Mouse (Mus musculus) right cerebral cortex, adult 2 months (tissue): ENCODE measurements around the gene Isx.

Experiments used
- DNase-seq, 2 experiments: peaks; one replicate each; pipeline ENCODE4 v3.0.0; 2021 to 2022; ENCODE audit warnings: low spot score in 2 of 2

The Isx gene

GRCm38 (mm10) chr8:74899796-74900195, 26.8 kb downstream of the Isx start:
- peak; percentile 51 to 65 for DNase-seq

- no peak for DNase-seq
Observed at GRCm38 (mm10) chr8:74901765-74902164, 28.8 kb downstream of the Isx start.

GRCm38 (mm10) chr8:74903054-74903842, 30.3 kb downstream of the Isx start:
- no peak for DNase-seq

- no peak for DNase-seq
Observed at GRCm38 (mm10) chr8:74906333-74906732, 33.4 kb downstream of the Isx start.

GRCm38 (mm10) chr8:74910708-74911107, 37.7 kb downstream of the Isx start:
- no peak for DNase-seq

- DNase-seq = peak; percentile 32 to 45
Observed at GRCm38 (mm10) chr8:74920691-74921421, 47.9 kb downstream of the Isx start.

GRCm38 (mm10) chr8:74921882-74922518, 49.0 kb downstream of the Isx start:
- peak; percentile 67 to 75 for DNase-seq

GRCm38 (mm10) chr8:74927940-74928339, 55.0 kb downstream of the Isx start:
- DNase-seq = no peak

GRCm38 (mm10) chr8:74930731-74931130, 57.8 kb downstream of the Isx start:
- peak; percentile 47 to 49 for DNase-seq

GRCm38 (mm10) chr8:74935308-74935707, 62.3 kb downstream of the Isx start:
- peak; percentile 54 to 75 for DNase-seq

- no peak for DNase-seq
Observed at GRCm38 (mm10) chr8:74936656-74937055, 63.7 kb downstream of the Isx start.

- DNase-seq = no peak
Observed at GRCm38 (mm10) chr8:74942056-74942455, 69.1 kb downstream of the Isx start.
